Mouse (Mus musculus): ENCODE results near the gene Mia. TPM values are rescaled to one million over a fixed set of nuclear protein-coding genes. Genes with fewer than 3 reads are reported as not detected.
A peak's percentile ranks its signal among the peaks of the same experiment; 100 is the strongest.

The Mia gene
- total and polyA plus RNA-seq, 2 experiments from 2014 or later, result 17.4 to 32.8 TPM

GRCm38 (mm10) chr7:27185986-27186385 is 5.0 kb upstream of the Mia start:
- Histone ChIP-seq H3K4me1 (ENCODE audit: insufficient read depth) (no peaks in the 10 kb centered on the region), H3K9ac (no peak overlapping the region), H3K27ac (ENCODE audit: low read depth, low read length) (no peak overlapping the region), H3K9me3 (ENCODE audit: low read length) (no peaks in the 10 kb centered on the region), H3K36me3 (ENCODE audit: insufficient read depth) (peaks cover 65% of the 10 kb centered on the region), H3K27me3 (ENCODE audit: insufficient read depth, low read length) (no peaks in the 10 kb centered on the region), H3K4me3 (ENCODE audit: low read depth, low read length) (no peak overlapping the region), H3K4me2 (ENCODE audit: low read depth) (no peak overlapping the region)
- no peak for DNase-seq
- no peak for ATAC-seq
- 95% methylated on average over 5 of the region's 5 CpGs for WGBS
- no peak for TF ChIP-seq CTCF (IDR thresholded peaks at IDR 0.05; ENCODE audit: low read depth)

GRCm38 (mm10) chr7:27184964-27185363 is 4.0 kb upstream of the Mia start:
- peaks cover 54% of the 10 kb centered on the region for H3K36me3 ChIP-seq (ENCODE audit: insufficient read depth)
- no peaks in the 10 kb centered on the region for H3K9me3 ChIP-seq (ENCODE audit: low read length)
- peak; percentile 36; the same call in 1 of the 2 replicates for ATAC-seq
- H3K4me2 ChIP-seq (ENCODE audit: low read depth), result no peak overlapping the region
- no peak overlapping the region for H3K9ac ChIP-seq
- peak; percentile 69 for TF ChIP-seq CTCF (IDR thresholded peaks at IDR 0.05; ENCODE audit: low read depth)
- no peak overlapping the region for H3K27ac ChIP-seq (ENCODE audit: low read depth, low read length)
- 69% methylated on average over 3 of the region's 3 CpGs for WGBS
- H3K4me3 ChIP-seq (ENCODE audit: low read depth, low read length), result no peak overlapping the region
- no peaks in the 10 kb centered on the region for H3K27me3 ChIP-seq (ENCODE audit: insufficient read depth, low read length)
- DNase-seq, result peak; percentile 32
- no peaks in the 10 kb centered on the region for H3K4me1 ChIP-seq (ENCODE audit: insufficient read depth)

GRCm38 (mm10) chr7:27182498-27182897 is 1.5 kb upstream of the Mia start:
- Histone ChIP-seq H3K36me3 (ENCODE audit: insufficient read depth) (peaks cover 31% of the 10 kb centered on the region), H3K9me3 (ENCODE audit: low read length) (no peaks in the 10 kb centered on the region), H3K4me3 (ENCODE audit: low read depth, low read length) (no peak overlapping the region), H3K4me2 (ENCODE audit: low read depth) (no peak overlapping the region), H3K9ac (no peak overlapping the region), H3K4me1 (ENCODE audit: insufficient read depth) (peaks cover 4% of the 10 kb centered on the region; the same call in 1 of the 2 replicates), H3K27me3 (ENCODE audit: insufficient read depth, low read length) (no peaks in the 10 kb centered on the region), H3K27ac (ENCODE audit: low read depth, low read length) (no peak overlapping the region)
- 51% methylated on average over 1 of the region's 1 CpGs for WGBS
- TF ChIP-seq CTCF (IDR thresholded peaks at IDR 0.05; ENCODE audit: low read depth), result no peak
- no peak for DNase-seq
- no peak for ATAC-seq

- Histone ChIP-seq H3K4me2 (ENCODE audit: low read depth) (no peak overlapping the region), H3K4me3 (ENCODE audit: low read depth, low read length) (no peak overlapping the region), H3K9me3 (ENCODE audit: low read length) (no peaks in the 10 kb centered on the region), H3K4me1 (ENCODE audit: insufficient read depth) (peaks cover 4% of the 10 kb centered on the region; the same call in 1 of the 2 replicates), H3K36me3 (ENCODE audit: insufficient read depth) (peaks cover 10% of the 10 kb centered on the region), H3K27me3 (ENCODE audit: insufficient read depth, low read length) (no peaks in the 10 kb centered on the region), H3K9ac (no peak overlapping the region), H3K27ac (ENCODE audit: low read depth, low read length) (no peak overlapping the region)
- DNase-seq (no peak), ATAC-seq (no peak)
- TF ChIP-seq CTCF (IDR thresholded peaks at IDR 0.05; ENCODE audit: low read depth), result no peak
- 45% methylated on average over 5 of the region's 5 CpGs for WGBS
These were observed 921 bp downstream of the Mia start for GRCm38 (mm10) chr7:27180036-27180435.

- no peak for DNase-seq
- WGBS, result 41% methylated on average over 16 of the region's 16 CpGs
These were observed 1.6 kb downstream of the Mia start for GRCm38 (mm10) chr7:27179217-27179918.

GRCm38 (mm10) chr7:27178324-27179216 is 2.4 kb downstream of the Mia start, which contains the start of gene Rab4b:
TSS of gene Rab4b (minus strand) at chr7:27178896.
- H3K27ac ChIP-seq (ENCODE audit: low read depth, low read length), result peak within 1 kb of the TSS; percentile 90
- no peaks in the 10 kb centered on the region for H3K27me3 ChIP-seq (ENCODE audit: insufficient read depth, low read length)
- H3K4me1 ChIP-seq (ENCODE audit: insufficient read depth), result peaks cover 4% of the 10 kb centered on the region; the same call in 1 of the 2 replicates
- H3K9me3 ChIP-seq (ENCODE audit: low read length), result no peaks in the 10 kb centered on the region
- ATAC-seq (peak; percentile 98), DNase-seq (peak; percentile 99)
- H3K36me3 ChIP-seq (ENCODE audit: insufficient read depth), result peaks cover 15% of the 10 kb centered on the region
- peak within 1 kb of the TSS; percentile 59 for H3K4me2 ChIP-seq (ENCODE audit: low read depth)
- peak; percentile 82 for TF ChIP-seq CTCF (IDR thresholded peaks at IDR 0.05; ENCODE audit: low read depth)
- peak within 1 kb of the TSS; percentile 66 for H3K9ac ChIP-seq
- WGBS, result 1% methylated on average over 53 of the region's 53 CpGs
- peak within 1 kb of the TSS; percentile 78 for H3K4me3 ChIP-seq (ENCODE audit: low read depth, low read length)

More at GRCm38 (mm10) chr7:27179217-27179918, 1.6 kb downstream of the Mia start:
- no peak for ATAC-seq
- H3K9ac ChIP-seq, result peak overlapping the region; percentile 51
- peak overlapping the region; percentile 78 for H3K4me3 ChIP-seq (ENCODE audit: low read depth, low read length)
- peaks cover 4% of the 10 kb centered on the region; the same call in 1 of the 2 replicates for H3K4me1 ChIP-seq (ENCODE audit: insufficient read depth)
- no peaks in the 10 kb centered on the region for H3K27me3 ChIP-seq (ENCODE audit: insufficient read depth, low read length)
- no peaks in the 10 kb centered on the region for H3K9me3 ChIP-seq (ENCODE audit: low read length)
- H3K27ac ChIP-seq (ENCODE audit: low read depth, low read length), result peak overlapping the region; percentile 90
- H3K4me2 ChIP-seq (ENCODE audit: low read depth), result peak overlapping the region; percentile 59
- H3K36me3 ChIP-seq (ENCODE audit: insufficient read depth), result peaks cover 10% of the 10 kb centered on the region
- no peak for TF ChIP-seq CTCF (IDR thresholded peaks at IDR 0.05; ENCODE audit: low read depth)
